Mouse (Mus musculus) midbrain, embryonic 14.5 days (tissue): Measurements from ENCODE around the gene Dnajb1. TPM values are rescaled to one million over a fixed set of nuclear protein-coding genes. Genes with fewer than 3 reads are reported as not detected.

ENCODE experiments used
- ATAC-seq: fragments of 200-750 bp; cut with Nextera tagmentation; 2 replicates; pipeline ENCODE4 v1.8.0; 2017; ENCODE audit warnings: moderate number of reproducible peaks, moderate library complexity; ENCODE audit not compliant: low FRiP score, low TSS enrichment
- DNase-seq: peaks from one replicate; pipeline ENCODE4 v3.0.0-alpha.2; 2015
- H3K27ac ChIP-seq: fragments of 300-500 bp; sonication (generic); replicated peaks from 2 replicates; pipeline ENCODE4 v1.5.1; 2014; ENCODE audit warnings: mild to moderate bottlenecking, low read depth, low read length, moderate library complexity
- H3K27me3 ChIP-seq: fragments of 300-500 bp; sonication (generic); 2 replicates; pipeline ENCODE4 v1.6.1; 2014; ENCODE audit warnings: low read length, control low read depth, mixed read lengths; ENCODE audit not compliant: control insufficient read depth, insufficient read depth
- H3K36me3 ChIP-seq: fragments of 300-500 bp; sonication (generic); 2 replicates; pipeline ENCODE4 v1.6.1; 2014; ENCODE audit warnings: low read length, control low read depth; ENCODE audit not compliant: control insufficient read depth, insufficient read depth
- H3K4me1 ChIP-seq: fragments of 300-500 bp; sonication (generic); 2 replicates; pipeline ENCODE4 v1.6.1; 2014; ENCODE audit warnings: mild to moderate bottlenecking, antibody characterized with exemption, low read length, control low read depth; ENCODE audit not compliant: control insufficient read depth, insufficient read depth
- H3K4me2 ChIP-seq: fragments of 300-500 bp; sonication (generic); 2 replicates; pipeline ENCODE4 v1.6.1; 2014; ENCODE audit warnings: mild to moderate bottlenecking, low read length, moderate library complexity
- H3K4me3 ChIP-seq: fragments of 300-500 bp; sonication (generic); replicated peaks from 2 replicates; pipeline ENCODE4 v1.5.1; 2014; ENCODE audit warnings: low read depth, low read length
- H3K9ac ChIP-seq: fragments of 300-500 bp; sonication (generic); replicated peaks from 2 replicates; pipeline ENCODE4 v1.6.1; 2014; ENCODE audit warnings: mild to moderate bottlenecking, low read length, moderate library complexity
- H3K9me3 ChIP-seq: fragments of 300-500 bp; sonication (generic); 2 replicates; pipeline ENCODE4 v1.6.1; 2016; ENCODE audit warnings: low read length, control low read depth, mixed read lengths; ENCODE audit not compliant: control insufficient read depth
- WGBS: fragments of 180-500 bp; shearing (Covaris S2); extraction: QIAGEN DNeasy Blood & Tissue Kit; methylation state at CpG from one replicate; pipeline ENCODE4 v1.1.7; 2014; 5-methylcytosine and 5-hydroxymethylcytosine counted together
- polyA plus RNA-seq: library from polyadenylated mRNA; unstranded; fragments of >200 nt; fragmentation: Nextera tagmentation; extraction: Ambion mirVana; gene quantifications from 2 replicates; pipeline ENCODE4 v1.2.1, GENCODE M21; 2014

Gene Dnajb1
- polyA plus RNA-seq, 1 experiment from 2014 or later, result 46.2 TPM

GRCm38 (mm10) chr8:83613695-83614094 is 5.7 kb downstream of the Dnajb1 start:
- no peak for ATAC-seq
- Histone ChIP-seq H3K9ac (no peak overlapping the region), H3K36me3 (peaks cover 46% of the 10 kb centered on the region), H3K4me3 (no peak overlapping the region), H3K27me3 (no peaks in the 10 kb centered on the region), H3K4me2 (no peak overlapping the region), H3K27ac (no peak overlapping the region), H3K4me1 (peaks cover 14% of the 10 kb centered on the region), H3K9me3 (no peaks in the 10 kb centered on the region)
- no peak for DNase-seq
- WGBS, result 95% methylated on average over 4 of the region's 4 CpGs

GRCm38 (mm10) chr8:83616625-83617024 is 8.6 kb downstream of the Dnajb1 start:
- Histone ChIP-seq H3K9ac (no peak overlapping the region), H3K27ac (no peak overlapping the region), H3K36me3 (peaks cover 27% of the 10 kb centered on the region), H3K9me3 (no peaks in the 10 kb centered on the region), H3K4me1 (no peaks in the 10 kb centered on the region), H3K27me3 (no peaks in the 10 kb centered on the region), H3K4me2 (no peak overlapping the region), H3K4me3 (no peak overlapping the region)
- ATAC-seq (no peak), DNase-seq (no peak)

DNA sequence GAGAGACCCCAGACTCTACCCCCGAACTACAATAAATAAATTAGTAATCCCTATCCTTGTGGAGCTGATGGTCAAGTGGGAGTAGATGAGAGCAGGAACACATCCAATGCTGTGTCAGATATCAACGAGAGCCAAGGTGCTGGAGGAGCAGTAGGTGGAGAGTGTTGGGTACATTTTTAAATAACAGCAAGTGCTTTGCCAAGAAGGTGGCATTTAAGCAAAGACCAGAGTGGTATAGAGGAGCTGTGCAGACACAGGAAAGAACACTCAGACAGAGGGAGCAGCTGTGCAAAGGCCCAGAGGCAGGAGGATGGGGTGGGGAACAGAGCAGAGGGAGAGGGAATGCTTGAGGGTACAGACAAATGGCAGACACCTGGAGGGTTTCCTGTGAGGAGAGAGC is 9.1 kb downstream of the Dnajb1 start:
- no peak for DNase-seq
- Histone ChIP-seq H3K9ac (no peak overlapping the region), H3K36me3 (peaks cover 22% of the 10 kb centered on the region), H3K9me3 (no peaks in the 10 kb centered on the region), H3K4me2 (no peak overlapping the region), H3K4me1 (no peaks in the 10 kb centered on the region), H3K27me3 (no peaks in the 10 kb centered on the region), H3K4me3 (no peak overlapping the region), H3K27ac (no peak overlapping the region)
- 89% methylated on average over 2 of the region's 2 CpGs for WGBS
- no peak for ATAC-seq

GRCm38 (mm10) chr8:83618566-83618965 is 10.6 kb downstream of the Dnajb1 start:
- ATAC-seq (no peak), DNase-seq (no peak)
- H3K4me2 ChIP-seq, result no peak overlapping the region
- no peak overlapping the region for H3K27ac ChIP-seq
- no peaks in the 10 kb centered on the region for H3K27me3 ChIP-seq
- no peaks in the 10 kb centered on the region for H3K9me3 ChIP-seq
- H3K9ac ChIP-seq, result no peak overlapping the region
- H3K36me3 ChIP-seq, result peaks cover 8% of the 10 kb centered on the region
- H3K4me1 ChIP-seq, result no peaks in the 10 kb centered on the region
- WGBS, result 97% methylated on average over 2 of the region's 2 CpGs
- H3K4me3 ChIP-seq, result no peak overlapping the region

DNA sequence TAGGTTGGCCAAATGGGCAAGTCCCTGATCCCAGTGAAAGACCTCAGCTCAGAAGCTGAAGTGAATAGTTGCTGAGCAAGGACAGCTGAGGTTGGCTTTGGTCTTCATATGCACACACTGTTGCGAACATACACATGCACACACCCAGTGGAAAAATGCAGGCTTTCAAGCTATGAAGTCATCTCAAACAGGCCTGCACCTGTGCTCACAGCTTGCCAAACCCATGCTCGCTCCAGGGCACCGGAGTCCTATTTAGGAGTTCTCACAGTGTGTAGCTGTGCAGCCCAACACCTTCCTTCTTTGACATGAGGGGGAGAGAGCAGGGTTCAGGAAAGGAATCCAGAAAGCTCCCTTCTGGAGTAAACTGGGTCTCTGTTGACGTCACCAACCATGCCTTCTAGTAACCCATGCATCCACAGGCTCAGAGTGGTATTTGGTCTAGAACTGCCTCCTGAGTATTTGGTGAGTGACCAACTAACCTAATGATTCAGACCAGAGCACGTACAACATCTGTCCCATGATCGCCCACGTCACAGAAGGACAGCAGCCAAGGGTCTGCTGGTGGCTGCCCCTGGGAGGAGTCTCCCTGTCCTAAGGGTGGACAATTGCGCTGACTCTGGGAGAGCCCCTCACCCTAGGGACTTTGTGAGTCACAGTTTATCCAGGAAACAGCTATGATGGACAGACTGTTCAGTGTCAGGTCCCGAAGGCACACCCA is 11.7 kb downstream of the Dnajb1 start:
- Histone ChIP-seq H3K4me1 (no peaks in the 10 kb centered on the region), H3K9ac (no peak overlapping the region), H3K27ac (no peak overlapping the region), H3K36me3 (no peaks in the 10 kb centered on the region), H3K9me3 (no peaks in the 10 kb centered on the region), H3K4me2 (no peak overlapping the region), H3K27me3 (no peaks in the 10 kb centered on the region), H3K4me3 (no peak overlapping the region)
- WGBS, result 92% methylated on average over 9 of the region's 9 CpGs
- no peak for DNase-seq
- ATAC-seq, result no peak

GRCm38 (mm10) chr8:83621691-83622388 is 13.8 kb downstream of the Dnajb1 start:
- no peaks in the 10 kb centered on the region for H3K4me1 ChIP-seq
- no peaks in the 10 kb centered on the region for H3K9me3 ChIP-seq
- H3K4me3 ChIP-seq, result peak overlapping the region; percentile 32
- H3K27ac ChIP-seq, result no peak overlapping the region
- 53% methylated on average over 15 of the region's 15 CpGs for WGBS
- peak overlapping the region; percentile 68 for H3K4me2 ChIP-seq
- H3K9ac ChIP-seq, result peak overlapping the region; percentile 48
- H3K36me3 ChIP-seq, result no peaks in the 10 kb centered on the region
- ATAC-seq (peak; percentile 64), DNase-seq (no peak)
- H3K27me3 ChIP-seq, result no peaks in the 10 kb centered on the region

DNA sequence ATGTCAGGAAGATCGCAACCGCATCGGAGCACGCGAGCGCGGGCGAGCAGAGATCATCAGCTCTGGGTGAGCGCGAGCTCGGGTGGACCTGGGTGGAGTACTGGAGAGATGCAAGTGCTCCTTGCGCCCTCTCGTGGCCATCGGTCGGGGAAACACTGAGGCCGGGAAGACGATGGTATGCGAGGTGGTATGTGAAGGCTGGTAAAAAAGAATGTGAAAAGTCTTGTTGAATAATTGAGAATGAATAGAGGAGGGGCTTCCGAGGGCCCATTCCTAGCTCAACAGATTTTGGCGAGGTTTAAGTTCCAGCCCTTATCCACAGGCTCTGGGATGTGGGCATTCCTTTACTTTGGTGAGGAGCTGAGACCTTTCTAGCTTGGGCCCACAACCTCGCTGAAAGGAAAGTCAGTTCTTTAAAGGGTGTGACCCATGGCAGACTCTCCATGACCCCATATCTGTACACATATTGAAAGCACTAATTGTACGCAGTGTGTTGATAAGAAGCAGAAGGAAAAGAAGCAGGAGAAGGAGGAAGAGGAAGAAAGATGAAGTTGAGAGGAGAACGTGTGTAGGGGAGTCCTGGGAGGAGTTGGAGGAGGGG is 14.5 kb downstream of the Dnajb1 start:
- 12% methylated on average over 23 of the region's 23 CpGs for WGBS
- H3K9me3 ChIP-seq, result no peaks in the 10 kb centered on the region
- no peak overlapping the region for H3K27ac ChIP-seq
- peak overlapping the region; percentile 32 for H3K4me3 ChIP-seq
- ATAC-seq, result peak; percentile 91
- no peaks in the 10 kb centered on the region for H3K4me1 ChIP-seq
- H3K4me2 ChIP-seq, result peak overlapping the region; percentile 68
- peak; percentile 93 for DNase-seq
- no peaks in the 10 kb centered on the region for H3K36me3 ChIP-seq
- no peaks in the 10 kb centered on the region for H3K27me3 ChIP-seq
- peak overlapping the region; percentile 48 for H3K9ac ChIP-seq

- ATAC-seq (no peak), DNase-seq (no peak)
- no peak overlapping the region for H3K4me2 ChIP-seq
- H3K4me3 ChIP-seq, result no peak overlapping the region
- no peaks in the 10 kb centered on the region for H3K27me3 ChIP-seq
- no peak overlapping the region for H3K27ac ChIP-seq
- H3K9me3 ChIP-seq, result no peaks in the 10 kb centered on the region
- WGBS, result 88% methylated on average over 7 of the region's 7 CpGs
- H3K9ac ChIP-seq, result no peak overlapping the region
- no peaks in the 10 kb centered on the region for H3K36me3 ChIP-seq
- no peaks in the 10 kb centered on the region for H3K4me1 ChIP-seq
Measured at GRCm38 (mm10) chr8:83623549-83623948, 15.6 kb downstream of the Dnajb1 start.
